Mouse (Mus musculus): ENCODE results near the gene Ptger3.

The Ptger3 gene

DNA sequence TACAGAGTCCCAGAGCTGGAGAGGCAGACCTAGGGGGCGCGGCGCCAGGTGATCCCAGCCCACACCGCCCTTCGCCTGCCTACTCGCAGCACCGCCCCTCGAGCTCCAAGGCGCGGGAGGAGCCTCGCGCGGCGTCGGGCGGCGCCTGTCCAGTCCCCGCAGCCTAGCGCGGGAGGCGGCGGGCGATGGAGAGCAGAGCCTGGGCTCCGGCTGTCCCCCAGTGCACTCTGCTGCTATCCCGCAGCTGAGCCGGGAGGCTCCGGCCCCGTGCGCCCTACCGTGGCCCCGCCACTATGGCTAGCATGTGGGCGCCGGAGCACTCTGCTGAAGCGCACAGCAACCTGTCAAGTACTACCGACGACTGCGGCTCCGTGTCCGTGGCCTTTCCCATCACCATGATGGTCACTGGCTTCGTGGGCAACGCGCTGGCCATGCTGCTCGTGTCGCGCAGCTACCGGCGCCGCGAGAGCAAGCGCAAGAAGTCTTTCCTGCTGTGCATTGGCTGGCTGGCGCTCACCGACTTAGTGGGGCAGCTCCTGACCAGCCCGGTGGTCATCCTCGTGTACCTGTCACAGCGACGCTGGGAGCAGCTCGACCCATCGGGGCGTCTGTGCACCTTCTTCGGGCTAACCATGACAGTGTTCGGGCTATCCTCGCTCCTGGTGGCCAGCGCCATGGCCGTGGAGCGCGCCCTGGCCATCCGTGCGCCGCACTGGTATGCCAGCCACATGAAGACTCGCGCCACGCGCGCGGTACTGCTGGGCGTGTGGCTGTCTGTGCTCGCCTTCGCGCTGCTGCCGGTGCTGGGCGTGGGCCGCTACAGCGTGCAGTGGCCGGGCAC lies at the start of gene Ptger3:
Gene Ptger3 (plus strand): TSS at position 168 of the 841 bp plus-strand sequence.
- peak; percentile 54 for DNase-seq

- DNase-seq = no peak
Observed at GRCm38 (mm10) chr3:157517992-157518391, 48.7 kb upstream of the Ptger3 start.

DNA sequence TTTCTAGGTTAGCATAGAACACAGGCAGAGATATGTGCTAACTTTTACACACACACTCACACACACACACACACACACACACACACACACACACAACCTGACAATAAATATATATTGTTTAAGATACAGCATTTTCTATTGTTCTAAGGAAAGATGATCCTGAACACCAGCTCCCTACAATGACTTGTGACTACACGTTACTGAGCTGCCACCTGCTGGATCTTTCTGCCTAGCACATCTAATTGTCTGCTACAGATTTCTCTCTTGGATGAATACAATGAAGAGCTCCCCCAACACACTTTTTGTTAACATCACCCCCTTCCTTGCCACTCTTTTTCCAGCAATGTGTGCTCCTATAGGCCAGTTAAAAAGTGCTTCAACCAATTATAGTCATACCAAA lies 46.3 kb upstream of the Ptger3 start:
- peak; percentile 75 for DNase-seq

GRCm38 (mm10) chr3:157523834-157524233 lies 42.9 kb upstream of the Ptger3 start:
- DNase-seq = no peak

DNA sequence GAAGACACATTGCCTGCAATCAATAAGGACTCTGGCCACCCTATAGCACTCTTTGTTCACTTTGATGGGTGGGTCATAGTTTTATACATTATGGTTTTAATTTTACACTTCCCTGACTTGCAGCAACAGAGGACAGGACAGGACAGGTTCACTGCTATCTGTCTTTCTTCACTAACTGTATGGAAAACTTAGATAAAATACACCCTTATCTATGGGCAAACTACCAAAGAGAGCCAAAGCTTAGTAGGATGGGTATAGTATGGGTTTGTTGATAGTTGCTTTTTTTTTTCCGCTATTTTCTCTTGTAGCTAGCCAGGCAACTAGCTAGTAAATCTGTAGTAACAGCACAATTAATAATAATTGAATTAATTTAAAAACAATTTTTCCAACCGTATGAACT lies 35.1 kb upstream of the Ptger3 start:
- no peak for DNase-seq

DNA sequence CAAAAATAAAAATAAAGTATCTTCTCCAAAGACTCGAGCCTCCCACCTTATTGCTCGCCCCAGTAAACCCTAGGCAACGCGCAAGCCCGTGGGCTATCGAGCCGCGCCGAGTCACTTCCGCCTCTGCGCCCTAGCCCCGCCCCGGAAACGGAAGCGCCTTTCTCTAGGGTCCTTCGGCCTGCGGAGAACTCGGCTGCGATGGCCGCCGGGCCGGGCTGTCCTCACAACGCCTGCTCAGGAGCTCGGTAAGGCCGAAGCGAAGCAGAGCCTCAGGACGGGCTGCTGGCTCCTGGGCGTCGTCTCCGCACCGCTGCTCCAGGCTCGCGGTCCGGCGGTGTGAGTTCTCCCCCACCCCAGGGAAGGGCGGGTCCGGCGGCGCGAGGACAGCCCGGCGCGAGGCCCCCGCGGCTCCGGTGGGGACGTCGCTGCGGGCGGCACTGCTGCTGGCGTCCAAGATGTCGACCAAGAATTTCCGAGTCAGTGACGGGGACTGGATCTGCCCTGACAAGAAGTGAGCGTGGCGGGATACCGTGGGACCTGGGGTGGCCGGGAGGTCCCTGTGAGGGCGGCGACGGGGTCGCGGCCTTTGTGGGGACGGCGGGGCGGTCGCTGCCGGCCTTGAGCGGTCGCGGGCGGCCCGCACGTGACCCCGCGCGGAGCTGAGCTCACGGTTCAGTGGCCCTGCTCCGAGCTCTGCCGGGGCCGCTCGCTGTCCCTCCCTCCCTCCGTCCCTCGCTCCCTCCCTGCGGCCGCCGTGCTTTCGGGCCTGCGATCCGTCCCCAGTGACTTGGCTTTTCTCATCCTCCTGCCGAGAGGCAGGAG lies 32.5 kb upstream of the Ptger3 start, which contains the start of gene Zranb2:
Gene Zranb2 (plus strand): TSS at position 197 of the 822 bp plus-strand sequence.
- DNase-seq = peak; percentile 95

- no peak for DNase-seq
Observed at GRCm38 (mm10) chr3:157534786-157535415, 31.8 kb upstream of the Ptger3 start.

DNA sequence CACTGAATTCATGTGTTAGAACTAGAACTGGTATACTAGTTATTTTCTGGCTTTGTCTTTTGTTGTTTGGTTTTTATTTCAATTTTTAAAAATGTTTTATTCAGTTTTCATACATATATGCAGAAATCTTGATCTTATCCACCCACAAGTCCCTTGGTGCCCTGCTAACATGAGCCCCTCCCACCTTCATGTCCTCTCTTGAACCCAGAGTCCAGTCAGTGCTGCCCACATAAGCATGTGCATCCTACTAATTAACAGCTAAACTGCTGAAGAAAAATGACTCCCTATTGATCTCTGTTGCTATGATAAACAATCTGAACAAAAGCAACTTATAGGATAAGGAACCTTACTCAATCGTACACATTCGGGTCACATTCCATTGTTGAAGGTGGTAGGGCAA lies 17.4 kb upstream of the Ptger3 start:
- no peak for DNase-seq

- no peak for DNase-seq
Observed at GRCm38 (mm10) chr3:157549758-157550600, 16.7 kb upstream of the Ptger3 start.

DNA sequence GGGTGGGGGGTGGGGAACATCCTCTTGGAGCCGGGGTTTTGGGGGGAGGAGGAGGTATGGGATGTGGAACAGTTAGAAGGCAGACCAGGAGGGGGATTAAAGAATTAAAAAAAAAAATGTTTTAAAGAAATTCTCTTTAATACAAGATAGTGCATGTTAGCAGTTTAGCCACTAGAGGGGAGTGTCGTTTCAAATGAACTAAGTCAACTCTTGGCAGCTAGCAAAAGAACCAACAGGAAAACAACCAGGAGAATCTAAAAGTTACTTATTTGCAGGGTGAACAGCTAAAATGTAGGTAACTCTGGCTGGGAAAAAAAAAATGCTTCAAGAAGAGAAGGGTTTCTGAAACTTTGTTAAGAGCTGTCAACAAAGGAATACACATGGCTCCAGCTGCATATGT lies 1.5 kb upstream of the Ptger3 start:
- DNase-seq = peak; percentile 72

DNA sequence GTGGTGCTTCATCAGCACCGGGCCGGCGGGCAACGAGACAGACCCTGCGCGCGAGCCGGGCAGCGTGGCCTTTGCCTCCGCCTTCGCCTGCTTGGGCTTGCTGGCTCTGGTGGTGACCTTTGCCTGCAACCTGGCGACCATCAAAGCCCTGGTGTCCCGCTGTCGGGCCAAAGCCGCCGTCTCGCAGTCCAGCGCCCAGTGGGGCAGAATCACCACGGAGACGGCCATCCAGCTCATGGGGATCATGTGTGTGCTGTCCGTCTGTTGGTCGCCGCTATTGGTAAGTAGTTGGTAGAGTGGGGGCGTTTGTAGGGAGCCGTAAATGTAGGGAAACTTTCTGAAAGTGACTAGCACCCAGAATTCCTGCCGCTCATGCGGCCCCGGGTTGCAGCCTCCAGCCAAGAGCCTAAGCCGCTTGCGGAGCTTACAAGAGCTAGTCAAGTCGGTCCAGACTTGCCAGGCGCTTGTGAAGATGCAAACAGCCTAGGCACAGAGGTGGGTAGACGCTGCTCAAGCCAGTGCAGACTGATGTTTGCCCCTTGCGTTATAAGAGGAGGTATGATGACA lies 957 bp downstream of the Ptger3 start:
- DNase-seq = no peak

DNA sequence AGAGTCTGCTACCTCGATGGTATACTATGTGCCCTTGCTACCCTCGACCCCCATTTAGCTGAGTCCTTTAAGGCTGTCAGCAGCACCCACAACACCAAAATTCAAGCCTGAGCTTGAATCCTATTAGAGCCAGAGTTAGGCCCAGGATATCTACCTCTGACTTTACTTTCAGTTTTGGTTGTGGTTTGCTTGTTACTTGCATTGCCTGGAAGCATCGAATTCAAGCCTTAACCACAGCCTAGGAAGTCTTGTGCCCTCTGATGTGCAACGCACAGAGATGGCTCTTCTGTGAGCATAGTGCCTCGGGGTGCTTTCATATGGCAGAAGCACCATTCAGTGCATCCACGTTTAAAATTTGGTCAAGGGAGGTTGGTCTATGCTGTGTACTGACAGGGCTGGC lies 5.3 kb downstream of the Ptger3 start:
- no peak for DNase-seq

- DNase-seq = no peak
Observed at GRCm38 (mm10) chr3:157575441-157576342, 9.0 kb downstream of the Ptger3 start.

GRCm38 (mm10) chr3:157576343-157576722 lies 9.6 kb downstream of the Ptger3 start:
- DNase-seq = no peak

DNA sequence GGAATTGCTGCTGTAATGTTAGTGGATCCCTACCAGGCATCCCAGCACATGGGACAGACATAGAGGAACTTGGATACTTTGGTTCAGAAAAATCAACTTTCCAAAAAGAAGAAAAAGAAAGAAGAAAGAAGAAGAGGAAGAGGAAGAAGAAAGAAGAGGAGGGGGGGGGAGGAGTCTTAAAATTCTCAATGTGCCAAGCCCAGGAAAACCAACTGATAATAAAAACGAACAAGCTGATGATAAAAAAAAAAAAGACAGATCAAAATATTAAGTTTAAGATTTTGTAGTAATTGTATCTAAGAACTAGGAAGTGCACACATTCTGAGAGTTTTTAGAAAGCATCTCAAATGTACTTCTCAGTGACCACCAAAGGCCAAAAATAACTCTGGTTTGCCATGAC lies 10.2 kb downstream of the Ptger3 start:
- no peak for DNase-seq

GRCm38 (mm10) chr3:157578469-157579170 lies 11.9 kb downstream of the Ptger3 start:
- DNase-seq = no peak

GRCm38 (mm10) chr3:157579376-157579775 lies 12.7 kb downstream of the Ptger3 start:
- DNase-seq = no peak

DNA sequence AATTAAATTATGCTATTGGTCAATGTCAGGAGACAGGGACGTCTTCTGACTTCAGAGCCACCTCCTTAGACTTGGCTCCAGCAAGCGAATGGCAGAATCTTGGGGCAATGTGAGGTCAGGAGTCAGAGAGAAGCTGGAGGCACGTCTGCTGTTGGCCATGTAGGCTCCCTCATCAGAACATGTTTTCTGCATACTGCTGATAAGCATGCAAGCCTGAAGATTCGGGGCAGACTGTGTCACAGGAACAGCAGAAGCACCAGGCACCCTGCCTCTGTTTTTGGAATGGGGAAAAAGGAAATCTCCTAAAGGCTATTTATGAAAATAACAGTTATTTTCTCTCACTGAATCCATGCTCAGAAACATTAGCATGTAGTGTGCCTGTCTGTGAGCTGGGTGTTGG lies 13.6 kb downstream of the Ptger3 start:
- DNase-seq = no peak

DNA sequence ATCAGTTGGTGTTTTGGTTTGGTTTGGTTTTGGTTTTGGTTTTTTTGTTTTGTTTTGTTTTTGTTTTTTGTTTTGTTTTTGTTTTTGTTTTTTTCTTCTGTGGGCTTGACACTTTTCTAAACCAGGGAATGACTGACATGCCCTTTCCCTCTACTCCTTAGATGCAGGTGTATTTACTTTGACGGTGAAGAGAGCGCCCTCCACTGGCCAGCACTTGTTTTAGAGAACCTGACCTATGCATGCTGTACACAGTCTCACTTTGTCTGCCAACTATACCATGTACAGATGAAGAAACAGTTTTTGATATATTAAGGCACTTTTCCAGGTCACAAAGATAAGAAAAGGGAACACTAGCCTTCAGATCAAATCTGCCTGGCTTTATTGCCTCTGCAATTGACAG lies 15.1 kb downstream of the Ptger3 start:
- no peak for DNase-seq

GRCm38 (mm10) chr3:157582626-157583405 lies 16.1 kb downstream of the Ptger3 start:
- peak; percentile 69 for DNase-seq

Data from retina, postnatal 1 day (tissue).